ENCODE assay signal across 35 mouse cellular contexts in genomic region chr16:5206051-5206450, GRCm38 (mm10). TPM values are rescaled to one million over a fixed set of nuclear protein-coding genes. Genes with fewer than 3 reads are reported as not detected.
DNase-seq lines count a peak whose midpoint lies in the region; ATAC-seq and TF ChIP-seq lines count a peak whose summit lies in the region.
"Had no signal": no experiment of that assay in that cellular context is flagged by ENCODE, and none has a peak within 500 bp of the region (broad histone marks: within the 10 kb centered on the region; RNA-seq: fewer than 3 reads in every experiment).

No protein-coding gene starts in this region.

- no peak for DNase-seq in frontal cortex, postnatal 14 days (ENCODE audit: low spot score in 2 of 2)
- DNase-seq in layer of hippocampus, adult 9-10 months (ENCODE audit: low spot score) = peak; percentile 38
- no peak for DNase-seq in layer of hippocampus, postnatal 25 days (ENCODE audit: extremely low spot score in 1 of 2, low spot score in 1 of 2)
- DNase-seq in MEL-GATA-1-ER (ENCODE audit: extremely low read depth, low read depth) = peak; percentile 15
- no peak for DNase-seq in kidney, adult 2 months
- DNase-seq in ovary, adult 18-20 months (ENCODE audit: low spot score) = no peak
- DNase-seq: adrenal gland, postnatal 14 days; cerebellum, adult 18-20 months; cerebellum, postnatal 10 days; gastrocnemius, postnatal 10 days; kidney, adult 8-10 months; kidney, postnatal 4 days; layer of hippocampus, postnatal 36 days; lung, adult 2 months; lung, postnatal 10 days; right cerebral cortex, postnatal 25 days; thymus, postnatal 14 days had no signal

- no peaks in the 10 kb centered on the region for H3K27me3 ChIP-seq in kidney, adult 2 months (replicated peaks; ENCODE audit: control insufficient read depth, insufficient read depth, low read length)
- H3K27me3 ChIP-seq: stomach, embryonic 15.5 days had no signal

- H3K27ac ChIP-seq in kidney, adult 2 months (ENCODE audit: insufficient read depth, low read depth, low read length) = no peak overlapping the region
- H3K27ac ChIP-seq: embryonic facial prominence, embryonic 13.5 days; forebrain, embryonic 10.5 days; heart, embryonic 10.5 days; hindbrain, embryonic 14.5 days; kidney, postnatal 0 days; limb, embryonic 10.5 days; limb, embryonic 15.5 days; liver, embryonic 14.5 days; macrophage; midbrain, embryonic 10.5 days; midbrain, embryonic 15.5 days; neural tube, embryonic 15.5 days; stomach, embryonic 15.5 days had no signal

- TF ChIP-seq POLR2A in kidney, adult 2 months (IDR thresholded peaks at IDR 0.05; ENCODE audit: low read depth, low read length) = no peak

- ATAC-seq in frontal cortex, adult (ENCODE audit: low TSS enrichment) = peak; percentile 42; the same call in 1 of the 2 replicates
- ATAC-seq: forebrain, embryonic 16.5 days; midbrain, embryonic 15.5 days had no signal

- H3K4me3 ChIP-seq in kidney, adult 2 months (ENCODE audit: insufficient read depth, low read depth, low read length) = no peak overlapping the region
- H3K4me3 ChIP-seq: embryonic facial prominence, embryonic 13.5 days; forebrain, embryonic 10.5 days; heart, embryonic 10.5 days; limb, embryonic 10.5 days; limb, embryonic 15.5 days; midbrain, embryonic 10.5 days; midbrain, embryonic 15.5 days; neural tube, embryonic 15.5 days; stomach, embryonic 15.5 days had no signal

- H3K4me1 ChIP-seq in kidney, adult 2 months (ENCODE audit: control insufficient read depth, insufficient read depth, low read length) = no peaks in the 10 kb centered on the region

- no peak for TF ChIP-seq CTCF in kidney, adult 2 months (conservative IDR thresholded peaks at IDR 0.05; ENCODE audit: insufficient read depth, insufficient read length, low read depth, low read length)

- 74% methylated on average over 5 of the region's 5 CpGs for WGBS in kidney, adult 2 months

- no peaks in the 10 kb centered on the region for H3K36me3 ChIP-seq in kidney, adult 2 months (ENCODE audit: control insufficient read depth, insufficient read depth, low read length)
- H3K36me3 ChIP-seq: embryonic facial prominence, embryonic 13.5 days; forebrain, embryonic 10.5 days; heart, embryonic 10.5 days; limb, embryonic 10.5 days; limb, embryonic 15.5 days; midbrain, embryonic 10.5 days; midbrain, embryonic 15.5 days; neural tube, embryonic 15.5 days; stomach, embryonic 15.5 days had no signal

RNA-seq across cellular contexts. Expression of gene Nagpa, which starts 2.2 kb away (rescaled TPM):
- 10 to 100 TPM in 1 of 2 experiments, 1 to 10 TPM in 1; 9.7 to 12.9 TPM for total RNA-seq in layer of hippocampus, postnatal 25 days (2021)
- 29.4 and 30.5 TPM in 2 replicates for polyA plus RNA-seq in kidney, adult 2 months (2012; rRNA removed)

RNA-seq across cellular contexts. Expression of gene AU021092, which starts 16.0 kb away (rescaled TPM):
- total RNA-seq in layer of hippocampus, postnatal 25 days (2021) = 1 to 10 TPM; 4.8 to 5.9 TPM
- polyA plus RNA-seq in kidney, adult 2 months (2012; rRNA removed) = 42.5 and 46.4 TPM in 2 replicates
- total RNA-seq: common myeloid progenitor, adult 5-6 weeks; granulocyte monocyte progenitor cell, adult 5-6 weeks; hematopoietic stem cell, adult 5-6 weeks had no signal
- polyA plus RNA-seq: macrophage had no signal

RNA-seq across cellular contexts. Expression of gene Alg1, which starts 27.4 kb away (rescaled TPM):
- 10 to 100 TPM; 27.1 to 31.7 TPM for total RNA-seq in layer of hippocampus, postnatal 25 days (2021)
- 71.1 and 81.7 TPM in 2 replicates for polyA plus RNA-seq in kidney, adult 2 months (2012; rRNA removed)

RNA-seq across cellular contexts. Expression of gene Eef2kmt, which starts 49.7 kb away (rescaled TPM):
- total RNA-seq in layer of hippocampus, postnatal 25 days (2021) = 1 to 10 TPM; 3.3 to 5.6 TPM
- polyA plus RNA-seq in kidney, adult 2 months (2012; rRNA removed) = 59.1 and 68.1 TPM in 2 replicates

RNA-seq across cellular contexts. Expression of gene Sec14l5, which starts 59.1 kb away (rescaled TPM):
- 1 to 10 TPM; 5.8 to 6.7 TPM for total RNA-seq in layer of hippocampus, postnatal 25 days (2021)
- polyA plus RNA-seq in kidney, adult 2 months (2012; rRNA removed) = 0.07 and 0.34 TPM in 2 replicates
- total RNA-seq: common myeloid progenitor, adult 5-6 weeks; granulocyte monocyte progenitor cell, adult 5-6 weeks; hematopoietic stem cell, adult 5-6 weeks had no signal
- polyA plus RNA-seq: heart, embryonic 10.5 days; kidney, postnatal 0 days; limb, embryonic 10.5 days; macrophage had no signal

Comparison
In these comparisons a context has a peak if more than half of its experiments do, and no peak if none do; other contexts are left out.
1. DNase-seq: peak in layer of hippocampus, adult 9-10 months (single experiment) and MEL-GATA-1-ER (single experiment); none in frontal cortex, postnatal 14 days (0 of 2), layer of hippocampus, postnatal 25 days (0 of 2), kidney, adult 2 months (single experiment) and ovary, adult 18-20 months (single experiment).